Mouse (Mus musculus) ES-E14 (cell line): ENCODE measurements around the gene Ssbp2. TPM values are rescaled to one million over a fixed set of nuclear protein-coding genes. Genes with fewer than 3 reads are reported as not detected.

Source experiments
- DNase-seq: peaks from one replicate; pipeline ENCODE4 v3.0.0-alpha.2; 2013; ENCODE audit warnings: low read depth, low spot score
- H3K27ac ChIP-seq: 2 replicates; pipeline ENCODE4 v1.5.1; 2012; ENCODE audit warnings: low read depth, mild to moderate bottlenecking, low read length, moderate library complexity, mixed read lengths; ENCODE audit not compliant: poor library complexity, insufficient read depth, severe bottlenecking
- H3K36me3 ChIP-seq: 2 replicates; pipeline ENCODE4 v1.6.1; 2012; ENCODE audit warnings: mild to moderate bottlenecking, low read length, moderate library complexity, mixed read lengths; ENCODE audit not compliant: control insufficient read depth, poor library complexity, insufficient read depth, severe bottlenecking
- H3K4me1 ChIP-seq, 2 experiments: fragments of 150-350 bp in 1 of 2; sonication (generic) in 1 of 2; 2 replicates each; pipeline ENCODE4 v1.6.1; 2012; ENCODE audit warnings: low read length in 2 of 2, mild to moderate bottlenecking in 1 of 2, mixed read lengths in 1 of 2; ENCODE audit not compliant: control insufficient read depth in 2 of 2, insufficient read depth in 2 of 2, poor library complexity in 1 of 2
- H3K4me3 ChIP-seq, 2 experiments: fragments of 150-350 bp in 1 of 2; sonication (generic) in 1 of 2; 2 replicates each; pipeline ENCODE4 v1.5.1; 2012; ENCODE audit warnings: low read length in 2 of 2, low read depth in 1 of 2, mild to moderate bottlenecking in 1 of 2, mixed read lengths in 1 of 2; ENCODE audit not compliant: insufficient read depth in 1 of 2, poor library complexity in 1 of 2, severe bottlenecking in 1 of 2
- H3K9ac ChIP-seq: 2 replicates; pipeline ENCODE4 v1.6.1; 2012; ENCODE audit warnings: low read depth, mild to moderate bottlenecking, low read length, mixed read lengths; ENCODE audit not compliant: poor library complexity, insufficient read depth, severe bottlenecking
- H3K9me3 ChIP-seq: fragments of 150-350 bp; sonication (generic); 2 replicates; pipeline ENCODE4 v1.6.1; 2012; ENCODE audit warnings: low read depth, mild to moderate bottlenecking, low read length; ENCODE audit not compliant: control insufficient read depth, insufficient read depth
- CHD2 ChIP-seq: IDR thresholded peaks from 2 replicates; pipeline ENCODE4 v1.6.1; 2014; ENCODE audit warnings: mild to moderate bottlenecking, low read depth, low read length, inconsistent platforms
- HCFC1 ChIP-seq: IDR thresholded peaks from 2 replicates; pipeline ENCODE4 v1.6.1; 2012; ENCODE audit warnings: low read length, inconsistent platforms, borderline replicate concordance; ENCODE audit not compliant: insufficient read depth
- MAFK ChIP-seq: IDR thresholded peaks from 2 replicates; pipeline ENCODE4 v1.6.1; 2014; ENCODE audit warnings: mild to moderate bottlenecking, low read depth, low read length, inconsistent platforms; ENCODE audit not compliant: insufficient read depth
- ZC3H11A ChIP-seq: IDR thresholded peaks from 2 replicates; pipeline ENCODE4 v1.6.1; 2012; ENCODE audit warnings: low read depth, mild to moderate bottlenecking, inconsistent platforms, low read length, borderline replicate concordance
- ZNF384 ChIP-seq: IDR thresholded peaks from 2 replicates; pipeline ENCODE4 v1.6.1; 2012; ENCODE audit warnings: low read depth, low read length, inconsistent platforms
- in situ Hi-C, 2 experiments: fragments of 600-800 bp; cut with MboI; formaldehyde crosslinking; loops; one replicate each; pipeline ENCODE4 v1.15.1; 2025; ENCODE audit warnings: low sequenced_read_pairs in 2 of 2, inconsistent platforms in 1 of 2; ENCODE audit not compliant: unreplicated experiment in 2 of 2
- total RNA-seq: library from RNA; depleted of rRNA; stranded (reverse); fragments of 300-350 nt; gene quantifications from 2 replicates; pipeline ENCODE4 v1.2.3, GENCODE M21; 2012; rRNA removed

Ssbp2 gene
- total RNA-seq = 4.2 and 7.2 TPM in 2 replicates

DNA sequence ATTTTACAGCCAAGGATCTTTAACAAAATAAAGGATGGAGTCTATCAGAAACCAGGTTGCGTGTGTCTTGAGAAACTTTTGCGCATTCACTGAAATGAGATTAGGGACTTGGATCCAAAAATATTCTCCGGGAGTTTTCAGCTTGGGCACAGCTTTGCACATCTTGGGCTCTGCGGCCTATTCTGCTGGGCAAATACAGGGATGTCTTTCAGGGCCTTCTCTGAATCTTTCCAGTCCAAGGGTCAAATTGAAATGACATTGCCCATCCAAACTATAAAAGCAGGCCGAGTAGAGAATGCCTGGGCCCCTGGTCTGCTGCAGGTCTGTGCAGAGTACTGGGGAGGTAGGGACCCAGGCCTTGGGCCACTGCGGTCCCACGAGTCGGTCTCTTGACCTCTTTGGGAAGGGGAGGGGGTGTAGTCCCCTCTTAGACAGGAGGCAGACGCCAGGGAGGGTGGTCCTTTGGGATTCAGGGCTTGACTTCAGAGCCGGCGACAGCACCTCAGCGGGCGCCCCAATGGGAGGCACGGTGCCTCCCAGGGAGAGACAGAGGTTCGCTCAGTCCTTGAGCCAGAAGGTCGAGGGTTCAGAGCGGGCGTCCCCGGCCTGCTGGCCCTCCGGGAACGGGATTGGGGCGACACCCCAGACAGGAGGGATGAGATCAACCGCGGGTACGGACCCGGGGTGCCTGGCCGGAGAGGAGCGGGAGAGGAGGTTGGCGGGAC is at the start of gene Ssbp2:
Ssbp2 (plus strand) TSS at position 388 of the 725 bp plus-strand sequence.
- in situ Hi-C loops = loop anchor here in 1 of 2 experiments (5.0 kb wide), 1 partner anchor 88 kb away; no protein-coding TSS in a partner anchor
- no peak for TF ChIP-seq HCFC1
- TF ChIP-seq ZNF384 = no peak
- no peaks in the 10 kb centered on the region for H3K36me3 ChIP-seq
- no peak for DNase-seq
- no peaks in the 10 kb centered on the region for H3K9me3 ChIP-seq
- H3K9ac ChIP-seq = peak within 1 kb of the TSS; percentile 80
- peak within 1 kb of the TSS; percentile 72 to 73 for H3K4me3 ChIP-seq
- peaks cover 0 to 4% of the 10 kb centered on the region in 2 experiments; a peak in 2 of 4 replicates for H3K4me1 ChIP-seq
- peak within 1 kb of the TSS; percentile 67 for H3K27ac ChIP-seq

DNA sequence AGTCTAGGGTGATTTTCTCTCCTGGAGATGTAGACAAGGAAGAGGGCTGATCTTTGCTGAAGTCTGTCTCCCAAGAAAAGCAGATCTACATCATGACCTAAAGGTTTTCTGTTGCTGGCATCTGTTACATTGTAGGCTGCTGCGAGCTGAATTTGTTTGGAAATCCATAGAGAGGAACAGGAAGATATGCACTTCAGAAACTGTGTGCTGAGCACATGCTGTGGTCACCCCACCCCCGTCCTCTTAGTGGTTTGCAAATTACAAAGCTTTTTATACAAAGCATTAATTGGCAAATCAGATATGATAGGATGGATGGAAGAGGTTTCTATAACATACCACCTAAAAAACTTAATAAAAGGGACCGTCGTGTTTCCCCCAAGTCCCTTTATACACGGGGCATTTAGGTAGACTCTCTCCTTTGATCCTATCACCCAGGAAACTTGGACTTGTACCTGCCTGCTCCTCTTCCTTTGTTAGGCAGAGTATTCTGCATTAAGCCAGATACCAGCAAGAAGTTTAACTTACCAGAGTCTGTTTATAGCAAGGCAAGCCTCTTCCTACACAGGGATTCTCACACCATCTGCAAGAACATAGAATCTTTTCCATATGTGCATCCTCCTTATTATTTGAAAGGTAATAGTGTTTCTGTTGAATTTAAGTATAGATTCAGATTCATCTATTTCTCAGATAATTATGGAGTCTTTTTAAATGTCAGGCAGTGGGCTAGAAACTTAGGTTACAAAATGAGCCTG is 46.2 kb upstream of the Ssbp2 start:
- in situ Hi-C loops = no loop called here
- Histone ChIP-seq H3K9me3 (no peaks in the 10 kb centered on the region), H3K36me3 (no peaks in the 10 kb centered on the region), H3K4me3 (no peak overlapping the region), H3K9ac (no peak overlapping the region), H3K27ac (no peak overlapping the region), H3K4me1 (no peaks in the 10 kb centered on the region)
- DNase-seq = no peak
- TF ChIP-seq MAFK (no peak), ZNF384 (no peak), ZC3H11A (no peak), HCFC1 (no peak), CHD2 (no peak)

DNA sequence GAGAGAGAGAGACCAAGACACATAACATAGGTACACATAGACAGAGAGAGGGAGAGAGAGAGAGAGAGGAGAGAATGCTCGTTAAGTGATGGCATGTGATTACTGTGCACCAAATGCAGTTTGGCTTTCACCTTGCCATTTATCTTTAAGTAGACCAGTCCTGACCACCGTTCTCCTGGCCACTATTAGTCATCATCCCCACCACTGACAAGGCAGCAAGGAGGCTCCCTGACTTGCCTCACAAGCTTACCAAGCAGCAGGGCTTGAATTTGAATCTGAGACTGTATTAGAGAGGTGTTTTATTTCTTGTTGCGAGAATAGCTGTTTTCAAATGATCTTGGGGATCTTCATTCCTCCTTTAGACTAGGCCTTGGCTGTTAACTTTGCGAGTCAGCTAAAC is 44.2 kb upstream of the Ssbp2 start:
- H3K9me3 ChIP-seq = no peaks in the 10 kb centered on the region
- TF ChIP-seq CHD2 = no peak
- TF ChIP-seq MAFK = no peak
- TF ChIP-seq HCFC1 = no peak
- no peak for TF ChIP-seq ZNF384
- no peak for TF ChIP-seq ZC3H11A
- H3K4me3 ChIP-seq = no peak overlapping the region
- no peak overlapping the region for H3K9ac ChIP-seq
- no peak for DNase-seq
- no peaks in the 10 kb centered on the region for H3K36me3 ChIP-seq
- H3K27ac ChIP-seq = no peak overlapping the region
- no peaks in the 10 kb centered on the region for H3K4me1 ChIP-seq
- in situ Hi-C loops = no loop called here

DNA sequence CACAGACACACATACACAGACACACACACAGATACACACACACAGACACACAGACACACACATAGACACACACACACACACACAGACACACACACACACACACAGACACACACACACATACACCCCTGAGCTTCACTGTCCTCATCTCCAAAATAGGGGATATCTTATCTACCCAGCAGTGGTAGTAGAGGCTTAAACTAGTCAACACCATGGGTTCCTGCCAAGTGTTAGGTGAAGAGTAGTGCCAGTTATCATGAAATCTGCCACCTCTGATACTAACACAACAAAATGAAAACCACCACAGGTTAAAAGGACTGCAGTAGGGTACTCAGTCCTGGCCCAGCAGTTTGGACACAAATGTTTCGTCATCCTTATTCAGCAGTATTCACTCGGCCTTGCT is 43.4 kb upstream of the Ssbp2 start:
- no peaks in the 10 kb centered on the region for H3K36me3 ChIP-seq
- no peak overlapping the region for H3K9ac ChIP-seq
- in situ Hi-C loops = no loop called here
- no peak for TF ChIP-seq ZC3H11A
- no peak for TF ChIP-seq CHD2
- no peak for TF ChIP-seq MAFK
- no peak for TF ChIP-seq ZNF384
- no peak for TF ChIP-seq HCFC1
- no peak overlapping the region for H3K27ac ChIP-seq
- DNase-seq = no peak
- H3K9me3 ChIP-seq = no peaks in the 10 kb centered on the region
- H3K4me3 ChIP-seq = no peak overlapping the region
- no peaks in the 10 kb centered on the region for H3K4me1 ChIP-seq
